Mouse (Mus musculus) olfactory bulb, adult 2 months (tissue): ENCODE data around the gene Lyl1.

Experiments
- CTCF ChIP-seq: fragments of 200-500 bp; IDR thresholded peaks from 2 replicates; pipeline ENCODE4 v1.5.1; 2012; ENCODE audit warnings: low read depth, mild to moderate bottlenecking, low read length, moderate library complexity; ENCODE audit not compliant: insufficient read depth
- POLR2A ChIP-seq: fragments of 200-500 bp; IDR thresholded peaks from 2 replicates; pipeline ENCODE4 v1.6.1; 2012; ENCODE audit warnings: mild to moderate bottlenecking, low read depth, low read length, moderate library complexity; ENCODE audit not compliant: insufficient read depth

GRCm38 (mm10) chr8:84657203-84657602, 44.1 kb upstream of the Lyl1 start:
- TF ChIP-seq POLR2A = no peak
- no peak for TF ChIP-seq CTCF
